Mouse (Mus musculus) kidney, postnatal 14 days (tissue): ENCODE results near the gene Hba-a2.
"Not testable (repeated sequence)": the region's sequence is repeated elsewhere in the genome, so short reads cannot be mapped to it uniquely, and the experiment has no call there.

Source experiments
- DNase-seq: peaks from one replicate; pipeline ENCODE4 v3.0.0; 2022; ENCODE audit warnings: mixed read lengths

Gene Hba-a2

DNA sequence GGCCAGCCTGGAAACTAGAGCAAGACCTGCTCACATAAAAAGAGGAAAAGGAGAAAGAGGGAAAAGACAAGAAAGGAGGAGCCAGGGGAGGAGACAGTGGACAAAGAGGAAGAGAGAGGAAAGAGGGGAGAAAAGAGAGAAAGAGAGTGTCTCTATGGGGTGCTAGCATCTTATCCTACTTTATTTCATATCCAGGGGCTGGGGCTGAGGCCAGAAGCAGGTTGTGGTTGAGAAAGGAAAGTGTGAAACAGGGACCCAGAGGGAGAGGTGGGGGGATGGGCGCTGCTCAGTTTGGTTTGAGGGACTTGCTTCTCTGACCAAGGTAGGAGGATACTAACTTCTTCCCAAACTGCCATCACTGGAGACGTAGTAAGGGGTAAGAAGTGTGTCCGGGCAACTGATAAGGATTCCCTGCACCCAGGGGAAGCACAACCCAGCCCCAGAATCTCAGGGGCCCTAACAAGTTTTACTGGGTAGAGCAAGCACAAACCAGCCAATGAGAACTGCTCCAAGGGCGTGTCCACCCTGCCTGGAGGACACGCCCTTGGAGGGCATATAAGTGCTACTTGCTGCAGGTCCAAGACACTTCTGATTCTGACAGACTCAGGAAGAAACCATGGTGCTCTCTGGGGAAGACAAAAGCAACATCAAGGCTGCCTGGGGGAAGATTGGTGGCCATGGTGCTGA, 13.1 kb upstream of the Hba-a2 start, which contains the start of gene Hba-a1:
Gene Hba-a1 (plus strand): TSS at position 421 of the 687 bp plus-strand sequence.
- DNase-seq = not testable (repeated sequence)

DNA sequence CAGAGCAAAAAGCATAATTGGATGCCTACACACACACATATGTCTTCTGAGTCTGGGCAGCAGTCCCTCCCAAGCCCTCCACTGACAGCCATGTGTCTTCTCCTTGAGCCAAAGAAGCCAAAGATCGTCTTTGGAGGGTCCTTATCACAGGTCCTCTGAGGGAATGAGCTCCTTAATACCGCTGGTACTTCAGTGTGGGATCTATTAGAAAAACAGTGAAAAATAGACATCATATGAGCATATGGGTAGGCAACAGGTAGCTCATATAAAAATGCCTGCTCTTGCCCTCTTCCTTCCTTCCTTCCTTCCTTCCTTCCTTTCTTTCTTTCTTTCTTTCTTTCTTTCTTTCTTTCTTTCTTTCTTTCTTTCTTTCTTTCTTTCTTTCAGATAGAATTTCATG, 11.7 kb upstream of the Hba-a2 start:
- not testable (repeated sequence) for DNase-seq

- DNase-seq = no peak
Measured at GRCm38 (mm10) chr11:32285031-32285775, 11.1 kb upstream of the Hba-a2 start.

GRCm38 (mm10) chr11:32285887-32286286, 10.4 kb upstream of the Hba-a2 start:
- DNase-seq = not testable (repeated sequence)

- DNase-seq = peak; percentile 84
Measured at GRCm38 (mm10) chr11:32286695-32287492, 9.4 kb upstream of the Hba-a2 start, which contains the start of gene Hbq1b. Hbq1b (plus strand) TSS chr11:32286965.

- no peak for DNase-seq
Measured at GRCm38 (mm10) chr11:32287493-32287825, 8.8 kb upstream of the Hba-a2 start.

DNA sequence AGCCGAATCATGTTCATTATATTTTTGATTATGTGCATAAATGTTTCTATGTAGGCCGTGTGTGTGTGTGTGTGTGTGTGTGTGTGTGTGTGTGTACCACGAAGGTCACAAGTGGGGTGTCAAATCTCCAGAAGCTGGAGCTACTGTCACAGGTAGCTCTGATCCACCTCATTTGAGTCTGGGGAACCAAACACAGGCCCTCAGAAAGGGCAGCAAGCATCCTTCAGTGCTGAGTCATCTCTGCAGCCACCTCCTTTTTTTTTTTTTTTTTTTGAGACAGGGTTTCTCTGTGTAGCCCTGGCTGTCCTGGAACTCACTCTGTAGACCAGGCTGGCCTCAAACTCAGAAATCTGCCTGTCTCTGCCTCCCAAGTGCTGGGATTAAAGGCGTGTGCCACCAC, 3.5 kb upstream of the Hba-a2 start:
- DNase-seq = not testable (repeated sequence)

- DNase-seq = not testable (repeated sequence)
Measured at GRCm38 (mm10) chr11:32293479-32293878, 2.8 kb upstream of the Hba-a2 start.

- not testable (repeated sequence) for DNase-seq
Measured at GRCm38 (mm10) chr11:32297417-32297816, 1.1 kb downstream of the Hba-a2 start.

- no peak for DNase-seq
Measured at GRCm38 (mm10) chr11:32297866-32298531, 1.7 kb downstream of the Hba-a2 start.

- no peak for DNase-seq
Measured at GRCm38 (mm10) chr11:32298532-32298918, 2.2 kb downstream of the Hba-a2 start.

DNA sequence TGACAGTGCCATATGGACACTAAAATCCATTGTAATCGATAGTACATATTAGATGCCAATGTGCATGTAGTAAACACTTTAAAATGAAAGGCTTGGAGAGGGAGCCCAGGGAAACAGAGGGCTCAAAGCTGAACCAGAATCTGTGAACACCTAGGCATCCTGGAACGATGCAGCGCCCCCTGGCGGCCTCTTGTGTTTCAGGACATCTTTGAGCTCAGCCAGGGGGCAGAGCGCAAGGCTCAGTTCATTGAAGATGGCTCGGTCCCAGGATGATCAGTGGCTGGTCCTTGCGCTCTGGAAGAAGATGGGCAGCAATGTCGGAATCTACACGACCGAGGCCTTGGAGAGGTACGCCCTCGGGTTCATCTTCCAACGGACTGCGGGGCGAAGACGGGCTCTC, 3.6 kb downstream of the Hba-a2 start, which contains the start of gene Hbq1a:
Gene Hbq1a (plus strand): TSS at position 205 of the 400 bp plus-strand sequence.
- DNase-seq = peak; percentile 69

GRCm38 (mm10) chr11:32300279-32301267, 4.3 kb downstream of the Hba-a2 start:
- no peak for DNase-seq

DNA sequence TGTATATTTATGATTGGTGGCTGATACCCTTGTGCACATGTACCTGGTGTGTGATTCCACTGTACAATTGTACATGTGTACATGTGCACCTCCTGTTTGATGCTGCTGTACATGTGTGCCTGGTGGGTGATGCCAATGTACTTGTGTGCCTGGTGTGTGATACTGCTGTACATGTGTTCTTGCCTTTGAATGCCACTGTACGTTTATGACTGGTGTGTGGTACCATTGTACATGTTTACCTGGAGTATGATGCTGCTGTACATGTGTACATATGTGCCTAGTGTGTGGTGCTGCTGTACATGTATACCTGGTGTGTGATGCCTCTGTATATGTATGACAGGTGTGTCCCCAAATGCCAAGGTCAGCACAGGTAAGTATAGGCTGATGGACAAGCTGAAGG, 5.2 kb downstream of the Hba-a2 start:
- DNase-seq = no peak

GRCm38 (mm10) chr11:32302824-32303419, 6.6 kb downstream of the Hba-a2 start:
- no peak for DNase-seq

DNA sequence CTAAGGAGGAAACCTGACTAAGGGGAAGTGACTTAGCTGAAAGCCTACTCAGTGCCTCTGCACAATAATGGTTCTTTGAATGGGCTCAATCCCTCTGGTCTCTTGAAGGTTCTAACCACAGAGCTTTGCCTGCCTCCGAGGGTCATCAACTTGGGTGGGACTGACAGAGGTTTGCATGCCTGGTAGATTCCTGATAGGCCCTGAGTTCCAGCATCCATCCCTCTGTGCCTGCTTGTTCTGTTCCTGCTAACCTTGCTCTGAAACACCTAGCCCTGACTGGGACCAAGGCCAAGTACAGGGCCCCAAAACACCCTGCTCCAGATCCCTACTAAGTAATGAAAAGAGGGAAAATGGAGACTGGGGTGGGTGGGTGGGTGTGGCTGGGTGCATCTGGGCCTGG, 7.2 kb downstream of the Hba-a2 start:
- DNase-seq = no peak

GRCm38 (mm10) chr11:32307006-32307405, 10.7 kb downstream of the Hba-a2 start:
- DNase-seq = no peak

- DNase-seq = no peak
Measured at GRCm38 (mm10) chr11:32309446-32309845, 13.2 kb downstream of the Hba-a2 start.

DNA sequence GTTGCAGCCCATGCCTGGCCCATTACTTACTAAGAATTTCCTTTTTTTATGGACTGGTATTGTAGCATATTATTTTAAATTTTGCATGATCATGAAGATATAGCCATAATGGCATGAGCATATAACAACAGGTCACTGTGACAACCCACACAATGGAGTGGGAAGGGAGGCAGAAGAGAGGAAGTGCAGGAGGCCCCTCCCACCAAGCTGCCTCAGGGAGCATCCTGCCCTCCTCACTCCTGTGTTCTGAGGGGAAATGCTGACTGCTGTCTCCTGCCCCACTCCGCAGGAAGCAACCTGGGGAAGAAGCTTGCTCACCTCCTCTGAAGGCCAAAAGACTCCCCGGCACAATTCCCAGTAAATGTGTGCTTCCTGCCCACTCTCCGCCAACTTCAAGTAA, 13.6 kb downstream of the Hba-a2 start:
- no peak for DNase-seq

DNA sequence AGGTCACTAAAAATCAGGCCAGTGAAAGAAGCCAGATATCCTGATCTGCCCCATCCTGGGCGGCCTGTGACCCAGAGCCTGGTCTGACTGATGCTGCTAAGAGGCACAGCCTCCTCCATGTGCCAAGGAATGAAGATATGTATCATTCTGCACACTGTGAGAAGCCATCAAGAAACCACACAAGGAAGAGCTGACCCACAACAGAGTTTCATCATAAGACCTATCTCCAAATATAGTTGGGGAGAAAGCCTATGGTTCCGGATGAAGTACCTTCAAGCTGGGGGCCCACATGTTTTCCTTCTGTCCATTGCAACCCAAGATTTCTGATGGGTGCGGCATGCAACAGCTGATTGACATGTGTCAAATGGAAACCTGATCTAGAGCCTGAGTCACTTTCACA, 19.7 kb downstream of the Hba-a2 start:
- no peak for DNase-seq
